Mouse (Mus musculus): ENCODE measurements around the gene Prlr. TPM values are rescaled to one million over a fixed set of nuclear protein-coding genes. Genes with fewer than 3 reads are reported as not detected.

The Prlr gene
- polyA plus RNA-seq, 1 experiment from 2014 or later: 0.08 TPM

- 65% methylated on average over 2 of the region's 2 CpGs for WGBS (ENCODE audit: insufficient replicate concordance)
Measured at GRCm38 (mm10) chr15:10228636-10229035, 51.6 kb downstream of the Prlr start.

GRCm38 (mm10) chr15:10235977-10236376, 58.9 kb downstream of the Prlr start:
- H3K4me1 ChIP-seq (replicated peaks): no peaks in the 10 kb centered on the region
- H3K4me3 ChIP-seq (replicated peaks): no peak overlapping the region
- no peak overlapping the region for H3K4me2 ChIP-seq
- WGBS (ENCODE audit: insufficient replicate concordance): 26% methylated on average over 5 of the region's 5 CpGs
- H3K9ac ChIP-seq: no peak overlapping the region
- H3K9me3 ChIP-seq (replicated peaks): no peaks in the 10 kb centered on the region
- H3K27ac ChIP-seq (replicated peaks): no peak overlapping the region
- no peak for ATAC-seq (ENCODE audit: insufficient read depth)
- no peaks in the 10 kb centered on the region for H3K36me3 ChIP-seq (replicated peaks)
- no peaks in the 10 kb centered on the region for H3K27me3 ChIP-seq

More at GRCm38 (mm10) chr15:10228636-10229035, 51.6 kb downstream of the Prlr start:
- Histone ChIP-seq H3K4me1 (replicated peaks) (no peaks in the 10 kb centered on the region), H3K9me3 (replicated peaks) (no peaks in the 10 kb centered on the region), H3K9ac (no peak overlapping the region), H3K4me3 (replicated peaks) (no peak overlapping the region), H3K27me3 (no peaks in the 10 kb centered on the region), H3K36me3 (replicated peaks) (no peaks in the 10 kb centered on the region), H3K27ac (replicated peaks) (no peak overlapping the region), H3K4me2 (no peak overlapping the region)
- ATAC-seq (ENCODE audit: insufficient read depth): no peak

GRCm38 (mm10) chr15:10236812-10237211, 59.8 kb downstream of the Prlr start:
- Histone ChIP-seq H3K27me3 (no peaks in the 10 kb centered on the region), H3K27ac (replicated peaks) (no peak overlapping the region), H3K4me1 (replicated peaks) (no peaks in the 10 kb centered on the region), H3K36me3 (replicated peaks) (no peaks in the 10 kb centered on the region), H3K9ac (no peak overlapping the region), H3K4me2 (no peak overlapping the region), H3K4me3 (replicated peaks) (no peak overlapping the region), H3K9me3 (replicated peaks) (no peaks in the 10 kb centered on the region)
- WGBS (ENCODE audit: insufficient replicate concordance): 46% methylated on average over 3 of the region's 3 CpGs
- no peak for ATAC-seq (ENCODE audit: insufficient read depth)

- 75% methylated on average over 8 of the region's 8 CpGs for WGBS (ENCODE audit: insufficient replicate concordance)
- H3K9ac ChIP-seq: no peak overlapping the region
- no peaks in the 10 kb centered on the region for H3K4me1 ChIP-seq (replicated peaks)
- ATAC-seq (ENCODE audit: insufficient read depth): no peak
- no peak overlapping the region for H3K27ac ChIP-seq (replicated peaks)
- H3K4me3 ChIP-seq (replicated peaks): no peak overlapping the region
- no peaks in the 10 kb centered on the region for H3K27me3 ChIP-seq
- no peaks in the 10 kb centered on the region for H3K9me3 ChIP-seq (replicated peaks)
- no peaks in the 10 kb centered on the region for H3K36me3 ChIP-seq (replicated peaks)
- no peak overlapping the region for H3K4me2 ChIP-seq
Measured at GRCm38 (mm10) chr15:10238454-10238853, 61.4 kb downstream of the Prlr start.

- Histone ChIP-seq H3K27ac (replicated peaks) (no peak overlapping the region), H3K4me3 (replicated peaks) (no peak overlapping the region), H3K36me3 (replicated peaks) (no peaks in the 10 kb centered on the region), H3K9me3 (replicated peaks) (no peaks in the 10 kb centered on the region), H3K27me3 (no peaks in the 10 kb centered on the region), H3K4me2 (no peak overlapping the region), H3K9ac (no peak overlapping the region), H3K4me1 (replicated peaks) (no peaks in the 10 kb centered on the region)
- no peak for ATAC-seq (ENCODE audit: insufficient read depth)
- 44% methylated on average over 5 of the region's 5 CpGs for WGBS (ENCODE audit: insufficient replicate concordance)
Measured at GRCm38 (mm10) chr15:10240228-10240795, 63.3 kb downstream of the Prlr start.

GRCm38 (mm10) chr15:10242250-10242649, 65.2 kb downstream of the Prlr start:
- ATAC-seq (ENCODE audit: insufficient read depth): no peak
- Histone ChIP-seq H3K4me2 (no peak overlapping the region), H3K4me1 (replicated peaks) (no peaks in the 10 kb centered on the region), H3K9me3 (replicated peaks) (no peaks in the 10 kb centered on the region), H3K36me3 (replicated peaks) (no peaks in the 10 kb centered on the region), H3K27me3 (no peaks in the 10 kb centered on the region), H3K4me3 (replicated peaks) (no peak overlapping the region), H3K27ac (replicated peaks) (no peak overlapping the region), H3K9ac (no peak overlapping the region)

- H3K27me3 ChIP-seq: no peaks in the 10 kb centered on the region
Measured at GRCm38 (mm10) chr15:10249285-10249684, 72.2 kb downstream of the Prlr start.

GRCm38 (mm10) chr15:10250784-10251183, 73.7 kb downstream of the Prlr start:
- H3K27ac ChIP-seq (replicated peaks): no peak overlapping the region
- H3K4me3 ChIP-seq (replicated peaks): no peak overlapping the region
- H3K27me3 ChIP-seq: no peaks in the 10 kb centered on the region
- no peaks in the 10 kb centered on the region for H3K4me1 ChIP-seq (replicated peaks)
- H3K36me3 ChIP-seq (replicated peaks): no peaks in the 10 kb centered on the region
- ATAC-seq (ENCODE audit: insufficient read depth): no peak
- no peak overlapping the region for H3K9ac ChIP-seq
- H3K4me2 ChIP-seq: no peak overlapping the region
- H3K9me3 ChIP-seq (replicated peaks): no peaks in the 10 kb centered on the region
- WGBS (ENCODE audit: insufficient replicate concordance): 46% methylated on average over 6 of the region's 6 CpGs

More at GRCm38 (mm10) chr15:10249285-10249684, 72.2 kb downstream of the Prlr start:
- H3K4me3 ChIP-seq (replicated peaks): no peak overlapping the region
- no peaks in the 10 kb centered on the region for H3K9me3 ChIP-seq (replicated peaks)
- H3K9ac ChIP-seq: no peak overlapping the region
- H3K36me3 ChIP-seq (replicated peaks): no peaks in the 10 kb centered on the region
- H3K4me2 ChIP-seq: no peak overlapping the region
- H3K4me1 ChIP-seq (replicated peaks): no peaks in the 10 kb centered on the region
- no peak for ATAC-seq (ENCODE audit: insufficient read depth)
- no peak overlapping the region for H3K27ac ChIP-seq (replicated peaks)
- WGBS (ENCODE audit: insufficient replicate concordance): 64% methylated on average over 4 of the region's 4 CpGs

- H3K4me3 ChIP-seq (replicated peaks): no peak overlapping the region
- H3K27ac ChIP-seq (replicated peaks): no peak overlapping the region
- WGBS (ENCODE audit: insufficient replicate concordance): 56% methylated on average over 1 of the region's 1 CpGs
- no peaks in the 10 kb centered on the region for H3K27me3 ChIP-seq
- no peak overlapping the region for H3K9ac ChIP-seq
- no peak for ATAC-seq (ENCODE audit: insufficient read depth)
- H3K4me2 ChIP-seq: no peak overlapping the region
- H3K9me3 ChIP-seq (replicated peaks): no peaks in the 10 kb centered on the region
- no peaks in the 10 kb centered on the region for H3K36me3 ChIP-seq (replicated peaks)
- H3K4me1 ChIP-seq (replicated peaks): no peaks in the 10 kb centered on the region
Measured at GRCm38 (mm10) chr15:10252526-10252925, 75.5 kb downstream of the Prlr start.

- H3K4me2 ChIP-seq: no peak overlapping the region
- no peaks in the 10 kb centered on the region for H3K27me3 ChIP-seq
- no peak overlapping the region for H3K27ac ChIP-seq (replicated peaks)
- no peaks in the 10 kb centered on the region for H3K9me3 ChIP-seq (replicated peaks)
- no peaks in the 10 kb centered on the region for H3K4me1 ChIP-seq (replicated peaks)
- no peak overlapping the region for H3K9ac ChIP-seq
- H3K36me3 ChIP-seq (replicated peaks): no peaks in the 10 kb centered on the region
- WGBS (ENCODE audit: insufficient replicate concordance): 90% methylated on average over 2 of the region's 2 CpGs
- ATAC-seq (ENCODE audit: insufficient read depth): no peak
- H3K4me3 ChIP-seq (replicated peaks): no peak overlapping the region
Measured at GRCm38 (mm10) chr15:10262219-10262618, 85.2 kb downstream of the Prlr start.

- 59% methylated on average over 1 of the region's 1 CpGs for WGBS (ENCODE audit: insufficient replicate concordance)
- no peak overlapping the region for H3K27ac ChIP-seq (replicated peaks)
- H3K9me3 ChIP-seq (replicated peaks): no peaks in the 10 kb centered on the region
- no peak overlapping the region for H3K9ac ChIP-seq
- H3K4me1 ChIP-seq (replicated peaks): no peaks in the 10 kb centered on the region
- H3K27me3 ChIP-seq: no peaks in the 10 kb centered on the region
- ATAC-seq (ENCODE audit: insufficient read depth): no peak
- no peak overlapping the region for H3K4me3 ChIP-seq (replicated peaks)
- no peaks in the 10 kb centered on the region for H3K36me3 ChIP-seq (replicated peaks)
- H3K4me2 ChIP-seq: no peak overlapping the region
Measured at GRCm38 (mm10) chr15:10262641-10263040, 85.6 kb downstream of the Prlr start.

- no peaks in the 10 kb centered on the region for H3K36me3 ChIP-seq (replicated peaks)
- H3K27me3 ChIP-seq: no peaks in the 10 kb centered on the region
- no peak overlapping the region for H3K27ac ChIP-seq (replicated peaks)
- WGBS (ENCODE audit: insufficient replicate concordance): 50% methylated on average over 3 of the region's 3 CpGs
- no peak overlapping the region for H3K4me2 ChIP-seq
- H3K4me3 ChIP-seq (replicated peaks): no peak overlapping the region
- no peaks in the 10 kb centered on the region for H3K4me1 ChIP-seq (replicated peaks)
- H3K9me3 ChIP-seq (replicated peaks): no peaks in the 10 kb centered on the region
- no peak overlapping the region for H3K9ac ChIP-seq
- no peak for ATAC-seq (ENCODE audit: insufficient read depth)
Measured at GRCm38 (mm10) chr15:10263420-10263819, 86.4 kb downstream of the Prlr start.
